Mouse (Mus musculus): ENCODE data around the gene Cfap99.

Cfap99 gene

GRCm38 (mm10) chr5:34288154-34288716 is at the start of gene Cfap99, which contains the start of gene Zfyve28:
TSS of gene Cfap99 (plus strand) at chr5:34288600.
TSS of gene Zfyve28 (minus strand) at chr5:34288449.
- no peak for DNase-seq (ENCODE audit: low spot score)

GRCm38 (mm10) chr5:34242224-34242963 is 46.0 kb upstream of the Cfap99 start:
- peak; percentile 28 for DNase-seq (ENCODE audit: low spot score)

GRCm38 (mm10) chr5:34243062-34243461 is 45.3 kb upstream of the Cfap99 start:
- DNase-seq (ENCODE audit: low spot score), result no peak

GRCm38 (mm10) chr5:34246443-34246842 is 42.0 kb upstream of the Cfap99 start:
- no peak for DNase-seq (ENCODE audit: low spot score)

GRCm38 (mm10) chr5:34249132-34249531 is 39.3 kb upstream of the Cfap99 start:
- no peak for DNase-seq (ENCODE audit: low spot score)

GRCm38 (mm10) chr5:34250090-34250489 is 38.3 kb upstream of the Cfap99 start:
- no peak for DNase-seq (ENCODE audit: low spot score)

- DNase-seq (ENCODE audit: low spot score), result no peak
These were observed 36.6 kb upstream of the Cfap99 start for GRCm38 (mm10) chr5:34251794-34252193.

- DNase-seq (ENCODE audit: low spot score), result no peak
These were observed 36.0 kb upstream of the Cfap99 start for GRCm38 (mm10) chr5:34252307-34252966.

GRCm38 (mm10) chr5:34252967-34253519 is 35.4 kb upstream of the Cfap99 start:
- DNase-seq (ENCODE audit: low spot score), result no peak

- DNase-seq (ENCODE audit: low spot score), result no peak
These were observed 34.1 kb upstream of the Cfap99 start for GRCm38 (mm10) chr5:34254309-34254708.

GRCm38 (mm10) chr5:34255189-34255588 is 33.2 kb upstream of the Cfap99 start:
- DNase-seq (ENCODE audit: low spot score), result no peak

GRCm38 (mm10) chr5:34259172-34259816 is 29.1 kb upstream of the Cfap99 start:
- DNase-seq (ENCODE audit: low spot score), result no peak

- no peak for DNase-seq (ENCODE audit: low spot score)
These were observed 22.3 kb upstream of the Cfap99 start for GRCm38 (mm10) chr5:34266065-34266464.

GRCm38 (mm10) chr5:34269197-34269920 is 19.0 kb upstream of the Cfap99 start:
- no peak for DNase-seq (ENCODE audit: low spot score)

GRCm38 (mm10) chr5:34269921-34270465 is 18.4 kb upstream of the Cfap99 start:
- DNase-seq (ENCODE audit: low spot score), result no peak

- DNase-seq (ENCODE audit: low spot score), result peak; percentile 53
These were observed 16.7 kb upstream of the Cfap99 start for GRCm38 (mm10) chr5:34271743-34272142.

- no peak for DNase-seq (ENCODE audit: low spot score)
These were observed 15.1 kb upstream of the Cfap99 start for GRCm38 (mm10) chr5:34273251-34273681.

GRCm38 (mm10) chr5:34274268-34274667 is 14.1 kb upstream of the Cfap99 start:
- no peak for DNase-seq (ENCODE audit: low spot score)

GRCm38 (mm10) chr5:34274676-34275293 is 13.6 kb upstream of the Cfap99 start:
- no peak for DNase-seq (ENCODE audit: low spot score)

- no peak for DNase-seq (ENCODE audit: low spot score)
These were observed 12.2 kb upstream of the Cfap99 start for GRCm38 (mm10) chr5:34276191-34276590.

- no peak for DNase-seq (ENCODE audit: low spot score)
These were observed 11.7 kb upstream of the Cfap99 start for GRCm38 (mm10) chr5:34276746-34277145.

Measured in c-Kit-positive CD71-positive TER-119-positive erythroid progenitor cells, embryonic 14.5 days (primary cell).